Mouse (Mus musculus) heart, postnatal 14 days (tissue): ENCODE data around the gene Col23a1. TPM values are rescaled to one million over a fixed set of nuclear protein-coding genes. Genes with fewer than 3 reads are reported as not detected.
"Not testable (repeated sequence)": the region's sequence is repeated elsewhere in the genome, so short reads cannot be mapped to it uniquely, and the experiment has no call there.

ENCODE experiments used
- DNase-seq, 2 experiments: peaks; one replicate each; pipeline ENCODE4 v3.0.0; 2021 to 2022
- intact Hi-C: fragments of 180-260 bp; cut with DNase I; formaldehyde crosslinking; loops from one replicate; pipeline ENCODE4 v1.15.1; 2025
- total RNA-seq, 2 experiments: library from RNA; stranded (reverse); gene quantifications; 2 replicates each; pipeline ENCODE4 v1.2.3; 2021

Gene Col23a1
- total RNA-seq, 2 experiments from 2014 or later, result 1.5 to 1.7 TPM

DNA sequence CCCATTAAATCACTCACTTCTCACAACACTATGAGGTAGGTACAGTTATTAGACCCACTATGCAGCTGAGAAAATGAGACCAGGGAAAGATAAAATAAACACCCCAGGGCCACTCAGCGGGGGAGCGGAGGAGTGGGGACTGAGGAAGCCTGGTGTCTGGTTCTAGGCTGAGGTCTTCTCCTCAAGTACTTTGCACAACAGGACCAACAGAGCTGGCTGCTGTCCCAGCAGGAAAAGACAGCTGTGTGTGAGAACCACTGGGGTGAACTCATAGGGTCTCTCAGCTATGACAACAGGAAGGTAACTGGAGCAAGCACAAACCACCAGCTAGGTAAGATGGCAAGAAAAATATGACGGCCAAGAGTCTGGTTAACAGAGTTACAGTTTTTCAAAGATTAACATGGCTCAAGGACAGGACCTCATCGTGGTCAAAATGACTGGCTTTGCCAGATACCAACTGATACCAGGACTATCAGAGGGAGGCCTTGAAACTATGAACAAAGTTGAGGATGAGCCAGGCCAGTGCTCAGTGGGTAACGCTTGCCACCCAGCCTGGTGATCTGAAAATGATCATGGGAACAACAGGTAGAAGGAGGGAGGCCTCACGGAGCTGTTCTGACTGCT, 342.5 kb downstream of the Col23a1 start:
- intact Hi-C loops, result no loop called here
- DNase-seq, result no peak

DNA sequence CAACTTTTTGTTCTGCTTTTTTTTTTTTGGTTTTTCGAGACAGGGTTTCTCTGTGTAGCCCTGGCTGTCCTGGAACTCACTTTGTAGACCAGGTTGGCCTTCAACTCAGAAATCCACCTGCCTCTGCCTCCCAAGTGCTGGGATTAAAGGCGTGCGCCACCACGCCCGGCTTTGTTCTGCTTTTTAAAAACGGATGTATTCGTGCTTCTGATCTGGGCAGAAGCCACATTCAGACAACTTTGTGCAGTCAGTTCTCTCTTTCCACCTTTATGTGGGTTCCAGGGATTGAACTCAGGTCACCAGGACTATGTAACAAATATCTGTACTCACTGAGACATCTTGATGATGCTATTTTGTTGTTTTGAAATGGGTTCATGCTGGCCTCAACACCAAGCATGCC, 343.5 kb downstream of the Col23a1 start:
- not testable (repeated sequence) for DNase-seq

More for the DNA sequence above, 343.5 kb downstream of the Col23a1 start:
- intact Hi-C loops, result not testable (repeated sequence)

Other genes with a start within 250 kb of the Col23a1 start
- not detected for gene Olfr1375, start 241.8 kb upstream of the Col23a1 start, total RNA-seq
- 1 to 10 TPM; 1.7 to 2.1 TPM for gene Zfp354a, start 230.7 kb upstream of the Col23a1 start, total RNA-seq
- not detected for gene Gm12569, start 69.4 kb upstream of the Col23a1 start, total RNA-seq
- gene Clk4, start 28.2 kb upstream of the Col23a1 start, total RNA-seq, result 10 to 100 TPM; 47.8 to 59.2 TPM
- gene BC049762, start 26.9 kb upstream of the Col23a1 start, total RNA-seq, result not detected